ENCODE assay signal across 10 mouse cellular contexts in genomic region chr9:42121631-42122354, GRCm38 (mm10). TPM values are rescaled to one million over a fixed set of nuclear protein-coding genes. Genes with fewer than 3 reads are reported as not detected.
DNase-seq lines count a peak whose midpoint lies in the region; ATAC-seq and TF ChIP-seq lines count a peak whose summit lies in the region.
"Had no signal": no experiment of that assay in that cellular context is flagged by ENCODE, and none has a peak within 500 bp of the region (broad histone marks: within the 10 kb centered on the region; RNA-seq: fewer than 3 reads in every experiment).

No protein-coding gene starts in this region.

- no peaks in the 10 kb centered on the region for H3K9me3 ChIP-seq in forebrain, embryonic 15.5 days
- no peaks in the 10 kb centered on the region for H3K9me3 ChIP-seq in neural tube, embryonic 13.5 days
- H3K9me3 ChIP-seq: heart, embryonic 10.5 days had no signal

- 0 out of 2 replicates have a peak overlapping the region, but pooled peaks have one; percentile 5 for H3K9ac ChIP-seq in forebrain, embryonic 15.5 days (replicated peaks)
- peak overlapping the region; percentile 91 for H3K9ac ChIP-seq in neural tube, embryonic 13.5 days

- no peak for ATAC-seq in forebrain, embryonic 15.5 days (replicated peaks)
- no peak for ATAC-seq in neural tube, embryonic 13.5 days (ENCODE audit: low read depth)
- no peak for ATAC-seq in CD4-positive, CD25-positive, alpha-beta regulatory T cell, adult 4 months

- intact Hi-C loops in gastrocnemius, postnatal 36 days (cut with DNase I) = loop anchor here (5.0 kb wide), 2 partner anchors 119 to 121 kb away; no protein-coding TSS in a partner anchor

- H3K4me2 ChIP-seq in forebrain, embryonic 15.5 days (replicated peaks) = peak overlapping the region; percentile 93
- H3K4me2 ChIP-seq in neural tube, embryonic 13.5 days = peak overlapping the region; percentile 94

- DNase-seq in cerebellum, adult 8-10 months = peak; percentile 28
- no peak for DNase-seq in cerebellum, postnatal 10 days
- DNase-seq in lung, adult 2 months = no peak
- no peak for DNase-seq in lung, postnatal 10 days
- no peak for DNase-seq in gastrocnemius, postnatal 36 days
- DNase-seq: kidney, postnatal 14 days had no signal

- peak overlapping the region; percentile 23 for H3K4me3 ChIP-seq in lung, adult 2 months (replicated peaks; ENCODE audit: extremely low read depth, low read depth, low read length)
- H3K4me3 ChIP-seq in forebrain, embryonic 15.5 days = peak overlapping the region; percentile 81
- H3K4me3 ChIP-seq in neural tube, embryonic 13.5 days = peak overlapping the region; percentile 76
- H3K4me3 ChIP-seq: heart, embryonic 10.5 days had no signal

- H3K4me1 ChIP-seq in lung, adult 2 months (ENCODE audit: control insufficient read depth, insufficient read depth, low read length) = peaks cover 3% of the 10 kb centered on the region; the same call in 1 of the 2 replicates
- peaks cover 48% of the 10 kb centered on the region for H3K4me1 ChIP-seq in forebrain, embryonic 15.5 days
- H3K4me1 ChIP-seq in neural tube, embryonic 13.5 days (replicated peaks) = peaks cover 70% of the 10 kb centered on the region

- no peak for TF ChIP-seq CTCF in lung, adult 2 months (IDR thresholded peaks at IDR 0.05; ENCODE audit: insufficient read depth, low read length)

- H3K27ac ChIP-seq in forebrain, embryonic 15.5 days (replicated peaks) = 0 out of 2 replicates have a peak overlapping the region, but pooled peaks have one; percentile 7
- H3K27ac ChIP-seq in neural tube, embryonic 13.5 days (replicated peaks) = no peak overlapping the region

- H3K27me3 ChIP-seq in forebrain, embryonic 15.5 days = no peaks in the 10 kb centered on the region
- 0 out of 2 replicates have a peak, but pooled peaks cover 6% of the 10 kb centered on the region for H3K27me3 ChIP-seq in neural tube, embryonic 13.5 days

- 63% methylated on average over 10 of the region's 10 CpGs for WGBS in lung, adult 2 months
- WGBS in forebrain, embryonic 15.5 days = 63% methylated on average over 10 of the region's 10 CpGs
- 76% methylated on average over 10 of the region's 10 CpGs for WGBS in neural tube, embryonic 13.5 days

- TF ChIP-seq POLR2A in lung, adult 2 months (IDR thresholded peaks at IDR 0.05; ENCODE audit: borderline replicate concordance, extremely low read depth, low read depth, low read length) = no peak

- H3K36me3 ChIP-seq in forebrain, embryonic 15.5 days = no peaks in the 10 kb centered on the region
- H3K36me3 ChIP-seq in neural tube, embryonic 13.5 days = no peaks in the 10 kb centered on the region
- H3K36me3 ChIP-seq: heart, embryonic 10.5 days had no signal

RNA-seq across cellular contexts. Expression of gene Sorl1, which starts 2.3 kb away (rescaled TPM):
- 55.1 and 77.9 TPM in 2 replicates for polyA plus RNA-seq in lung, adult 2 months (2012; rRNA removed)
- polyA plus RNA-seq in forebrain, embryonic 15.5 days (2015; fragmentation: Nextera tagmentation; extraction: Ambion mirVana) = 18.3 and 18.8 TPM in 2 replicates
- 12.1 and 12.7 TPM in 2 replicates for polyA plus RNA-seq in neural tube, embryonic 13.5 days (2015; fragmentation: Nextera tagmentation; extraction: Ambion mirVana)
- polyA plus RNA-seq in CD4-positive, CD25-positive, alpha-beta regulatory T cell, adult 4 months (2017; shearing (Covaris generic)) = 10 to 100 TPM; 26.9 to 33.5 TPM
- 10 to 100 TPM; 30.7 to 38.0 TPM for total RNA-seq in gastrocnemius, postnatal 36 days (2021)

Comparison
In these comparisons a context has a peak if more than half of its experiments do, and no peak if none do; other contexts are left out.
1. H3K4me3 ChIP-seq: peak in every context shown above with its lines; median percentile 81 in forebrain, embryonic 15.5 days; 76 in neural tube, embryonic 13.5 days; 23 in lung, adult 2 months.